Mouse (Mus musculus) common myeloid progenitor, adult 5-6 weeks (primary cell): Measurements from ENCODE around the gene Fam228a. TPM values are rescaled to one million over a fixed set of nuclear protein-coding genes. Genes with fewer than 3 reads are reported as not detected.

Source experiments
- ATAC-seq: replicated peaks from 2 replicates; pipeline ENCODE4 v1.8.0; 2016; ENCODE audit warnings: low read depth, mild to moderate bottlenecking, moderate TSS enrichment, inconsistent platforms; ENCODE audit not compliant: poor library complexity, severe bottlenecking
- total RNA-seq: library from RNA; stranded (forward); fragments of 200-1000, 187-1606 nt; gene quantifications from 2 replicates; pipeline ENCODE4 v1.2.3, GENCODE M21; 2017

Fam228a gene
- total RNA-seq, 1 experiment from 2014 or later: 0.59 TPM

GRCm38 (mm10) chr12:4664929-4665674 is 73.1 kb downstream of the Fam228a start:
- no peak for ATAC-seq

Other genes with a start within 250 kb of the Fam228a start
- gene Itsn2, start 145.8 kb downstream of the Fam228a start, total RNA-seq: 135 and 164 TPM in 2 replicates
- not detected in 2 replicates for gene Gm3625, start 145.5 kb downstream of the Fam228a start, total RNA-seq
- 1.2 and 7.0 TPM in 2 replicates for gene Pfn4, start 30.6 kb upstream of the Fam228a start, total RNA-seq
- gene Fam228b, start 30.8 kb upstream of the Fam228a start, total RNA-seq: 2.7 and 10.2 TPM in 2 replicates
- 174 and 177 TPM in 2 replicates for gene Sf3b6, start 79.1 kb upstream of the Fam228a start, total RNA-seq
- 2.8 and 8.4 TPM in 2 replicates for gene Fkbp1b, start 103.2 kb upstream of the Fam228a start, total RNA-seq
- 6.9 TPM in 2 replicates for gene Wdcp, start 104.9 kb upstream of the Fam228a start, total RNA-seq
- 65.2 and 78.7 TPM in 2 replicates for gene Mfsd2b, start 135.9 kb upstream of the Fam228a start, total RNA-seq
- 45.1 and 78.5 TPM in 2 replicates for gene Ubxn2a, start 169.3 kb upstream of the Fam228a start, total RNA-seq
- gene Atad2b, start 178.9 kb upstream of the Fam228a start, total RNA-seq: 51.2 and 53.5 TPM in 2 replicates